Mouse (Mus musculus) adrenal gland, adult (tissue): ENCODE measurements around the gene Txndc16.

Experiments used
- DNase-seq, 2 experiments: peaks; one replicate each; pipeline ENCODE4 v3.0.0; 2022 to 2023; ENCODE audit warnings: low spot score in 1 of 2; ENCODE audit not compliant: inconsistent age in 2 of 2

Gene Txndc16

GRCm38 (mm10) chr14:45220090-45220956 is at the start of gene Txndc16:
Txndc16 (minus strand) TSS chr14:45220328.
- peak; percentile 83 to 90 for DNase-seq

GRCm38 (mm10) chr14:45263831-45264592 is 43.9 kb upstream of the Txndc16 start:
- no peak for DNase-seq

- DNase-seq: no peak
Measured at GRCm38 (mm10) chr14:45251548-45252076, 31.5 kb upstream of the Txndc16 start.

- DNase-seq: peak in 1 of 2 experiments; percentile 30
Measured at GRCm38 (mm10) chr14:45241613-45242012, 21.5 kb upstream of the Txndc16 start.

GRCm38 (mm10) chr14:45239042-45239441 is 18.9 kb upstream of the Txndc16 start:
- no peak for DNase-seq

- DNase-seq: no peak
Measured at GRCm38 (mm10) chr14:45220957-45221630, 966 bp upstream of the Txndc16 start.

GRCm38 (mm10) chr14:45219281-45220089 is 643 bp downstream of the Txndc16 start, which contains the start of gene Gpr137c:
Gpr137c (plus strand) TSS chr14:45219717.
- peak; percentile 99 for DNase-seq

- peak; percentile 57 to 74 for DNase-seq
Measured at GRCm38 (mm10) chr14:45217693-45218092, 2.4 kb downstream of the Txndc16 start.

- DNase-seq: peak in 1 of 2 experiments; percentile 17
Measured at GRCm38 (mm10) chr14:45216711-45217340, 3.3 kb downstream of the Txndc16 start.

- peak in 1 of 2 experiments; percentile 18 for DNase-seq
Measured at GRCm38 (mm10) chr14:45211431-45211830, 8.7 kb downstream of the Txndc16 start.

- DNase-seq: no peak
Measured at GRCm38 (mm10) chr14:45210683-45211082, 9.4 kb downstream of the Txndc16 start.

- DNase-seq: no peak
Measured at GRCm38 (mm10) chr14:45200607-45201006, 19.5 kb downstream of the Txndc16 start.

- no peak for DNase-seq
Measured at GRCm38 (mm10) chr14:45190999-45191398, 29.1 kb downstream of the Txndc16 start.

GRCm38 (mm10) chr14:45181611-45182010 is 38.5 kb downstream of the Txndc16 start:
- DNase-seq: no peak

- no peak for DNase-seq
Measured at GRCm38 (mm10) chr14:45179606-45180005, 40.5 kb downstream of the Txndc16 start.

- DNase-seq: no peak
Measured at GRCm38 (mm10) chr14:45179186-45179585, 40.9 kb downstream of the Txndc16 start.

GRCm38 (mm10) chr14:45175012-45175740 is 45.0 kb downstream of the Txndc16 start:
- DNase-seq: no peak

- DNase-seq: no peak
Measured at GRCm38 (mm10) chr14:45172260-45172659, 47.9 kb downstream of the Txndc16 start.

- no peak for DNase-seq
Measured at GRCm38 (mm10) chr14:45167366-45167765, 52.8 kb downstream of the Txndc16 start.
